Mouse (Mus musculus): ENCODE data around the gene Kdm8. TPM values are rescaled to one million over a fixed set of nuclear protein-coding genes. Genes with fewer than 3 reads are reported as not detected.
"Not testable (repeated sequence)": the region's sequence is repeated elsewhere in the genome, so short reads cannot be mapped to it uniquely, and the experiment has no call there.

Kdm8 gene
- total and polyA plus RNA-seq, 3 experiments = 11.6 to 14.7 TPM; not detected in 1

DNA sequence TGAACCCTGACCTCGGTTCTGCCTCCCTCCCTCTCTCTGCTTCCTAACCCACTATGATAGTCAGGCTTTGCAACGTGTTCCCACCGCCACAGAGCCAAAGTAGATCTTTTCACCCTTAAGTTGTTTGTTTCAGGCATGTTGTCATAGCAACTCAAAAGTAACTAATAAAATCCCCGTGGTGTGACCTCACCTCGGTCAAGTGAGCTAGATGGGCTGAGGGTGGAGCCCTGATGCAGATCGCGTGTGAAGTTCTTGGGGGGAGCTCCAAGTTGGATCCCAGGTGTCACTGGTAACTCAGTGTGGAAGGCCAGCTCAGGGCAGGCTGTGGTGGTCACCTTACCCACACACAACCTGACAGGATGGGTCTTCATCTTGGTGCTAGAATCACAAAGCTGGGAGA lies 16.1 kb upstream of the Kdm8 start:
- peak overlapping the region; percentile 1 to 14; a peak in 3 of 4 replicates for H3K4me3 ChIP-seq (ENCODE audit: control insufficient read depth in 1 of 2, insufficient read depth in 1 of 2, low read depth in 2 of 2, low read length in 2 of 2)
- peak overlapping the region; percentile 40 for H3K27ac ChIP-seq (ENCODE audit: control insufficient read depth, low read depth, low read length)
- no peaks in the 10 kb centered on the region for H3K79me2 ChIP-seq (ENCODE audit: control insufficient read depth, insufficient read depth, low read length, poor library complexity)
- no peaks in the 10 kb centered on the region for H3K27me3 ChIP-seq (ENCODE audit: control insufficient read depth in 1 of 2, insufficient read depth in 2 of 2, low read length in 2 of 2)
- DNase-seq (ENCODE audit: low read depth, low spot score) = peak; percentile 56
- H3K9me3 ChIP-seq (replicated peaks; ENCODE audit: insufficient read depth, low read length) = no peaks in the 10 kb centered on the region
- H3K9ac ChIP-seq (ENCODE audit: control insufficient read depth, low read depth, low read length, poor library complexity, severe bottlenecking) = no peak overlapping the region
- peaks cover 10 to 32% of the 10 kb centered on the region in 2 experiments for H3K4me1 ChIP-seq (ENCODE audit: control insufficient read depth in 1 of 2, insufficient read depth in 2 of 2, low read length in 2 of 2)
- TF ChIP-seq MXI1 (IDR thresholded peaks at IDR 0.05; ENCODE audit: low read depth, low read length) = no peak; the same call in 1 of the 2 replicates
- peaks cover 0 to 17% of the 10 kb centered on the region in 2 experiments; a peak in 2 of 4 replicates for H3K36me3 ChIP-seq (ENCODE audit: control insufficient read depth in 1 of 2, insufficient read depth in 2 of 2, low read length in 2 of 2)

DNA sequence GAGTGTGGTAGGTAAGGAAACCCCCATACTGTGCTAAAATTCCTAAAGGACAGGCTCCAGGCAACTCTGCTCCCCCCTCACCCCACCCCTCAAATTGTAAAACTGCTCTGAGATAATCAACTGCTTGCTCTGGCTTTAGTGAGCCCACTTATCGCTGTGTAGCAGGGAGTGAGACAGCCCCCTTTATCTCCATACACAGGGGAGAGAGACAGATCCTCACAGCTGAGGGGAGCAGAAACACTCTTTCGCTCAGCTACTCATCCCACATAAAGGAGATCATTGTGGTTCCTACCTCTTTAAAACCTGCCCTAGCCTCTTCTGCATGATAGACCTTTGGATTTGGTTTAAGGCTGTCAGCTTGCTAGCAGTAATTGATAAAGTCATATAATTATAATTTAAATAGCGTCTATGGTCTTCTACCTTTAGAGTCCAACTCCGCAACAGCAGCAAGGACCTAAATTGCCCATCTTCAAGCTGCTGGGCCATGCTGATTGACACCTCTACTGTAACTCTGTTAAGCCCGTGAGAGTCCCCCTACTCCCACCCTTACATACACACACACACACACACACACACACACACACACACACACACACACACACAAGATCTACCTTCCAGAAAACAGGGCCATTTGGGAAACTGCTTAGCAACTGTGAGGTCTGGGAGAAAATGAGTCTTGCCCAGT lies 15.5 kb upstream of the Kdm8 start:
- H3K79me2 ChIP-seq (ENCODE audit: control insufficient read depth, insufficient read depth, low read length, poor library complexity); H3K27me3 ChIP-seq (ENCODE audit: control insufficient read depth in 1 of 2, insufficient read depth in 2 of 2, low read length in 2 of 2); H3K9me3 ChIP-seq (replicated peaks; ENCODE audit: insufficient read depth, low read length); H3K9ac ChIP-seq (ENCODE audit: control insufficient read depth, low read depth, low read length, poor library complexity, severe bottlenecking): not testable (repeated sequence)
- TF ChIP-seq HCFC1 (IDR thresholded peaks at IDR 0.05; ENCODE audit: low read depth, low read length) (peak; percentile 33; the same call in 1 of the 2 replicates), RCOR1 (IDR thresholded peaks at IDR 0.05; ENCODE audit: low read depth, low read length) (peak; percentile 80), ETS1 (IDR thresholded peaks at IDR 0.05; ENCODE audit: low read depth, low read length) (peak; percentile 90), EP300 (IDR thresholded peaks at IDR 0.05; ENCODE audit: low read depth in 1 of 2, low read length in 2 of 2) (peak; percentile 90 to 94), TCF12 (IDR thresholded peaks at IDR 0.05; ENCODE audit: low read depth, low read length) (peak; percentile 96), SIN3A (IDR thresholded peaks at IDR 0.05; ENCODE audit: low read length) (peak; percentile 67; the same call in 1 of the 2 replicates), MAZ (IDR thresholded peaks at IDR 0.05; ENCODE audit: low read depth, low read length) (peak; percentile 75), GATA1 (IDR thresholded peaks at IDR 0.05; ENCODE audit: low read depth, low read length) (peak; percentile 95), TAL1 (IDR thresholded peaks at IDR 0.05; ENCODE audit: low read length) (peak; percentile 85)
- peak; percentile 83 for DNase-seq (ENCODE audit: low read depth, low spot score)
- peak overlapping the region; percentile 40 for H3K27ac ChIP-seq (ENCODE audit: control insufficient read depth, low read depth, low read length)
- H3K4me1 ChIP-seq (ENCODE audit: control insufficient read depth in 1 of 2, insufficient read depth in 2 of 2, low read length in 2 of 2) = peaks cover 10 to 32% of the 10 kb centered on the region in 2 experiments
- H3K4me3 ChIP-seq (ENCODE audit: control insufficient read depth in 1 of 2, insufficient read depth in 1 of 2, low read depth in 2 of 2, low read length in 2 of 2) = peak overlapping the region; percentile 1 to 14
- peaks cover 0 to 17% of the 10 kb centered on the region in 2 experiments; a peak in 2 of 4 replicates for H3K36me3 ChIP-seq (ENCODE audit: control insufficient read depth in 1 of 2, insufficient read depth in 2 of 2, low read length in 2 of 2)

DNA sequence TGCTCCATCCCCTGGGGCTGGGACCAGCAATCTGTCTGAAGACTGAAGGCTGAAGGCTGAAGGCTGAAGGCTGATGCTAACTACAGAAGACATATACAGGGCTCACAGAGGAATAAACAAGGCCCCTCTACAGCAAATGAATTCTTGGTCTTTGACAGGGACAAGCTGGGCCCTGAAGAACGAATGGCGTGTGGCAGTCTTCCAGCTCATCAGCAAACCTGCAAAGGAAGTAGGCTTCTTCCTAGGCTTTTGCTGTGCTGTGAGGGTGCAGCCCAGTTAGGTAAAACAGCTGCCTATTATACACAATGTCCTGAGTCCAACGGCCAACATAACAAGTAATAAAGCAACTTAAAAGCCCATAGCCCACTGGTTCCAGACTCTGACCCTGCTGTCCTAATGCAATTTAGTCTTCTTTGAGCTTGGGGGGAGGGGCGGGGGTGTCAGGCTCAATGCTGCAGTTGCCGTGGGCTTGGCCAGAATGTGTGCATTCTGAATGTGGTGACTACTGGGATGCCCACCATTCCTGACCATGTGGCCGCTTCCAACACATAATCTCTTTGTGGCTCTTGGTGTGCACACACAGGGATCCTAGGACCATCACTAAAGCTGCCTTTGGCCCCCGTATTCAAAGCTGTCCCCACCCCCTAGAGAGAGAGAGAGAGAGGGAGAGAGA lies 14.2 kb upstream of the Kdm8 start:
- H3K79me2 ChIP-seq (ENCODE audit: control insufficient read depth, insufficient read depth, low read length, poor library complexity) = no peaks in the 10 kb centered on the region
- TF ChIP-seq HCFC1 (IDR thresholded peaks at IDR 0.05; ENCODE audit: low read depth, low read length) (no peak), TAL1 (IDR thresholded peaks at IDR 0.05; ENCODE audit: low read length) (no peak), CHD2 (IDR thresholded peaks at IDR 0.05; ENCODE audit: low read length) (no peak), EP300 (IDR thresholded peaks at IDR 0.05; ENCODE audit: low read depth in 1 of 2, low read length in 2 of 2) (no peak), POLR2A (IDR thresholded peaks at IDR 0.05; ENCODE audit: control insufficient read depth in 1 of 2, insufficient read depth in 1 of 2, low read depth in 1 of 2, low read length in 2 of 2, poor library complexity in 1 of 2) (no peak), ETS1 (IDR thresholded peaks at IDR 0.05; ENCODE audit: low read depth, low read length) (no peak), KAT2A (conservative IDR thresholded peaks at IDR 0.05; ENCODE audit: low read depth, low read length) (no peak), ZC3H11A (IDR thresholded peaks at IDR 0.05; ENCODE audit: low read depth, low read length) (no peak), ZNF384 (IDR thresholded peaks at IDR 0.05; ENCODE audit: low read depth, low read length) (no peak), ELF1 (IDR thresholded peaks at IDR 0.05; ENCODE audit: low read depth, low read length) (no peak), USF2 (IDR thresholded peaks at IDR 0.05; ENCODE audit: borderline replicate concordance in 1 of 2, insufficient read depth in 1 of 2, low read depth in 1 of 2, low read length in 2 of 2) (no peak), UBTF (IDR thresholded peaks at IDR 0.05; ENCODE audit: borderline replicate concordance, insufficient read depth, low read depth, low read length) (no peak), SIN3A (IDR thresholded peaks at IDR 0.05; ENCODE audit: low read length) (no peak), RAD21 (IDR thresholded peaks at IDR 0.05; ENCODE audit: low read depth, low read length) (no peak), CHD1 (IDR thresholded peaks at IDR 0.05; ENCODE audit: low read depth, low read length) (no peak), RCOR1 (IDR thresholded peaks at IDR 0.05; ENCODE audit: low read depth, low read length) (no peak), MAX (IDR thresholded peaks at IDR 0.05; ENCODE audit: low read length) (no peak), MAZ (IDR thresholded peaks at IDR 0.05; ENCODE audit: low read depth, low read length) (no peak)
- H3K27ac ChIP-seq (ENCODE audit: control insufficient read depth, low read depth, low read length) = no peak overlapping the region
- no peak overlapping the region for H3K9ac ChIP-seq (ENCODE audit: control insufficient read depth, low read depth, low read length, poor library complexity, severe bottlenecking)
- no peaks in the 10 kb centered on the region for H3K27me3 ChIP-seq (ENCODE audit: control insufficient read depth in 1 of 2, insufficient read depth in 2 of 2, low read length in 2 of 2)
- H3K4me1 ChIP-seq (ENCODE audit: control insufficient read depth in 1 of 2, insufficient read depth in 2 of 2, low read length in 2 of 2) = peaks cover 10 to 31% of the 10 kb centered on the region in 2 experiments
- no peak for DNase-seq (ENCODE audit: low read depth, low spot score)
- H3K9me3 ChIP-seq (replicated peaks; ENCODE audit: insufficient read depth, low read length) = no peaks in the 10 kb centered on the region
- no peak overlapping the region for H3K4me3 ChIP-seq (ENCODE audit: control insufficient read depth in 1 of 2, insufficient read depth in 1 of 2, low read depth in 2 of 2, low read length in 2 of 2)
- H3K36me3 ChIP-seq (ENCODE audit: control insufficient read depth in 1 of 2, insufficient read depth in 2 of 2, low read length in 2 of 2) = peaks cover 0 to 15% of the 10 kb centered on the region in 2 experiments; a peak in 2 of 4 replicates

All from MEL (cell line).